Mouse (Mus musculus) heart, adult 9 months (tissue): ENCODE data around the gene Bpifa6.
A peak's percentile ranks its signal among the peaks of the same experiment; 100 is the strongest.
"Not testable (repeated sequence)": the region's sequence is repeated elsewhere in the genome, so short reads cannot be mapped to it uniquely, and the experiment has no call there.

ENCODE experiments used
- DNase-seq, 2 experiments: peaks; one replicate each; pipeline ENCODE4 v3.0.0; 2022; ENCODE audit warnings: low spot score in 2 of 2

The Bpifa6 gene

GRCm38 (mm10) chr2:153974582-153974981 lies at the start of gene Bpifa6:
TSS of gene Bpifa6 (plus strand) at chr2:153974945.
- DNase-seq: no peak

- DNase-seq: peak in 1 of 2 experiments; percentile 8
These were observed 44.8 kb upstream of the Bpifa6 start for GRCm38 (mm10) chr2:153929871-153930413.

GRCm38 (mm10) chr2:153931125-153931524 lies 43.6 kb upstream of the Bpifa6 start:
- no peak for DNase-seq

GRCm38 (mm10) chr2:153933311-153933710 lies 41.4 kb upstream of the Bpifa6 start:
- no peak for DNase-seq

GRCm38 (mm10) chr2:153935348-153935747 lies 39.4 kb upstream of the Bpifa6 start:
- DNase-seq: no peak

GRCm38 (mm10) chr2:153937843-153938242 lies 36.9 kb upstream of the Bpifa6 start, which contains the start of gene Bpifb4:
TSS of gene Bpifb4 (plus strand) at chr2:153938212.
- DNase-seq: no peak

- peak in 1 of 2 experiments; percentile 3 for DNase-seq
These were observed 31.2 kb upstream of the Bpifa6 start for GRCm38 (mm10) chr2:153943537-153943936.

- DNase-seq: no peak
These were observed 30.2 kb upstream of the Bpifa6 start for GRCm38 (mm10) chr2:153944567-153944966.

- DNase-seq: peak in 1 of 2 experiments; percentile 15
These were observed 21.8 kb upstream of the Bpifa6 start for GRCm38 (mm10) chr2:153952897-153953296.

- no peak for DNase-seq
These were observed 20.9 kb upstream of the Bpifa6 start for GRCm38 (mm10) chr2:153953836-153954235.

GRCm38 (mm10) chr2:153962821-153963331 lies 11.9 kb upstream of the Bpifa6 start:
- no peak for DNase-seq

GRCm38 (mm10) chr2:153963334-153963733 lies 11.4 kb upstream of the Bpifa6 start:
- no peak for DNase-seq

GRCm38 (mm10) chr2:153970221-153970620 lies 4.5 kb upstream of the Bpifa6 start:
- no peak for DNase-seq

- peak; percentile 39 to 65 for DNase-seq
These were observed 21.0 kb downstream of the Bpifa6 start for GRCm38 (mm10) chr2:153995770-153996169.

GRCm38 (mm10) chr2:154000501-154000900 lies 25.8 kb downstream of the Bpifa6 start:
- no peak for DNase-seq

- no peak for DNase-seq
These were observed 26.3 kb downstream of the Bpifa6 start for GRCm38 (mm10) chr2:154001056-154001455.

- DNase-seq: no peak
These were observed 29.7 kb downstream of the Bpifa6 start for GRCm38 (mm10) chr2:154004456-154004855.

GRCm38 (mm10) chr2:154005094-154005493 lies 30.3 kb downstream of the Bpifa6 start:
- no peak for DNase-seq

- no peak for DNase-seq
These were observed 31.0 kb downstream of the Bpifa6 start for GRCm38 (mm10) chr2:154005734-154006133.

- DNase-seq: no peak
These were observed 31.6 kb downstream of the Bpifa6 start for GRCm38 (mm10) chr2:154006331-154006730.

GRCm38 (mm10) chr2:154007381-154007780 lies 32.6 kb downstream of the Bpifa6 start:
- DNase-seq: no peak

GRCm38 (mm10) chr2:154007965-154008364 lies 33.2 kb downstream of the Bpifa6 start, which contains the start of gene Bpifa2:
TSS of gene Bpifa2 (plus strand) at chr2:154008265.
- no peak for DNase-seq

GRCm38 (mm10) chr2:154017990-154018389 lies 43.2 kb downstream of the Bpifa6 start:
- no peak for DNase-seq

- DNase-seq: not testable (repeated sequence)
These were observed 49.9 kb downstream of the Bpifa6 start for GRCm38 (mm10) chr2:154024676-154025075.
